Mouse (Mus musculus) intestine, postnatal 0 days (tissue): ENCODE measurements around the gene Cyp2g1. TPM values are rescaled to one million over a fixed set of nuclear protein-coding genes. Genes with fewer than 3 reads are reported as not detected.
A peak's percentile ranks its signal among the peaks of the same experiment; 100 is the strongest.
"Not testable (repeated sequence)": the region's sequence is repeated elsewhere in the genome, so short reads cannot be mapped to it uniquely, and the experiment has no call there.

Source experiments
- ATAC-seq: fragments of 200-750 bp; cut with Nextera tagmentation; 2 replicates; pipeline ENCODE4 v1.8.0; 2017; ENCODE audit warnings: mild to moderate bottlenecking, moderate TSS enrichment, moderate library complexity
- H3K27ac ChIP-seq: fragments of 300-500 bp; sonication (generic); 2 replicates; pipeline ENCODE4 v1.5.1; 2014; ENCODE audit warnings: mild to moderate bottlenecking, low read depth, low read length, moderate library complexity
- H3K27me3 ChIP-seq: fragments of 300-500 bp; sonication (generic); replicated peaks from 2 replicates; pipeline ENCODE4 v1.6.1; 2014; ENCODE audit warnings: low read length, mixed read lengths; ENCODE audit not compliant: control insufficient read depth, insufficient read depth
- H3K36me3 ChIP-seq: fragments of 300-500 bp; sonication (generic); 2 replicates; pipeline ENCODE4 v1.6.1; 2014; ENCODE audit warnings: mild to moderate bottlenecking, moderate library complexity; ENCODE audit not compliant: control insufficient read depth, insufficient read depth
- H3K4me1 ChIP-seq: fragments of 300-500 bp; sonication (generic); replicated peaks from 2 replicates; pipeline ENCODE4 v1.6.1; 2014; ENCODE audit warnings: antibody characterized with exemption, low read length, mixed read lengths; ENCODE audit not compliant: control insufficient read depth, insufficient read depth
- H3K4me2 ChIP-seq: fragments of 300-500 bp; sonication (generic); replicated peaks from 2 replicates; pipeline ENCODE4 v1.6.1; 2014; ENCODE audit warnings: low read depth, mild to moderate bottlenecking, moderate library complexity
- H3K4me3 ChIP-seq: fragments of 300-500 bp; sonication (generic); 2 replicates; pipeline ENCODE4 v1.5.1; 2014; ENCODE audit warnings: low read depth, low read length
- H3K9ac ChIP-seq: fragments of 300-500 bp; sonication (generic); 2 replicates; pipeline ENCODE4 v1.6.1; 2014; ENCODE audit warnings: mild to moderate bottlenecking, low read depth, low read length
- H3K9me3 ChIP-seq: fragments of 300-500 bp; sonication (generic); 2 replicates; pipeline ENCODE4 v1.6.1; 2016; ENCODE audit warnings: mixed run types; ENCODE audit not compliant: control insufficient read depth
- CTCF ChIP-seq: sonication (generic); IDR thresholded peaks from 2 replicates; pipeline ENCODE4 v1.5.1; 2016; ENCODE audit warnings: low read depth, mild to moderate bottlenecking, control low read depth, antibody characterized with exemption, moderate library complexity
- WGBS: fragments of 180-500 bp; shearing (Covaris S2); extraction: QIAGEN DNeasy Blood & Tissue Kit; methylation state at CpG from one replicate; pipeline ENCODE4 v1.1.7; 2014; 5-methylcytosine and 5-hydroxymethylcytosine counted together
- polyA plus RNA-seq: library from polyadenylated mRNA; unstranded; fragments of >200 nt; fragmentation: Nextera tagmentation; extraction: Ambion mirVana; gene quantifications from 2 replicates; pipeline ENCODE4 v1.2.1, GENCODE M21; 2015

Cyp2g1 gene
- polyA plus RNA-seq, 1 experiment from 2014 or later = not detected

DNA sequence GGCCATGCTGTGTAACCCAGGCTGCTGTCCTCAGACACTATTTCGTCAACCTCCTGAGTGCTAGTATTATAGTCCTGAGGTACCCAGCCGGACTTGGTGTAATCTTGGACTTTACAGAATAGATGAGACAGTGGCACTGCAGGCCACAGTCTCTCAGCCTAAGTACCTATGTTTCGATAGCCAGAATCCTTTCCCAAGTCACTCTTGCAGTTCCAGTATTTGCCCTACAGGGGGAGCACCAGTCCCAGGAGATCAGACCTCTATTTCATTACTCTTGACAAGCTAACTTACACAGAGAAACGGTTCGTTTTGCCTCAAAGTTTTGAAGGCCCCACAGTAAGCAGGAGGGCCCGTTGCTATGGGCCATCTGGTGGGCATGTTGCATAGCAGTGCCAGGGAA, 30.2 kb upstream of the Cyp2g1 start:
- no peak overlapping the region for H3K9ac ChIP-seq
- no peak overlapping the region for H3K4me3 ChIP-seq
- no peaks in the 10 kb centered on the region for H3K36me3 ChIP-seq
- WGBS = 22% methylated on average over 6 of the region's 6 CpGs
- H3K9me3 ChIP-seq = no peaks in the 10 kb centered on the region
- H3K27me3 ChIP-seq = no peaks in the 10 kb centered on the region
- TF ChIP-seq CTCF = peak; percentile 80
- H3K4me1 ChIP-seq = no peaks in the 10 kb centered on the region
- no peak overlapping the region for H3K27ac ChIP-seq
- no peak for ATAC-seq
- H3K4me2 ChIP-seq = no peak overlapping the region

GRCm38 (mm10) chr7:26779799-26780416, 28.8 kb upstream of the Cyp2g1 start:
- 89% methylated on average over 5 of the region's 5 CpGs for WGBS
- Histone ChIP-seq H3K9me3 (no peaks in the 10 kb centered on the region), H3K4me2 (no peak overlapping the region), H3K4me1 (no peaks in the 10 kb centered on the region), H3K9ac (no peak overlapping the region), H3K36me3 (no peaks in the 10 kb centered on the region), H3K27ac (no peak overlapping the region), H3K4me3 (no peak overlapping the region), H3K27me3 (no peaks in the 10 kb centered on the region)
- no peak for TF ChIP-seq CTCF
- peak; percentile 79 for ATAC-seq

- ATAC-seq = no peak
- H3K4me2 ChIP-seq = no peak overlapping the region
- no peak overlapping the region for H3K4me3 ChIP-seq
- H3K27me3 ChIP-seq = no peaks in the 10 kb centered on the region
- H3K4me1 ChIP-seq = no peaks in the 10 kb centered on the region
- WGBS = 20% methylated on average over 11 of the region's 11 CpGs
- no peak overlapping the region for H3K27ac ChIP-seq
- no peak overlapping the region for H3K9ac ChIP-seq
- H3K36me3 ChIP-seq = no peaks in the 10 kb centered on the region
- H3K9me3 ChIP-seq = no peaks in the 10 kb centered on the region
- no peak for TF ChIP-seq CTCF
Measured at GRCm38 (mm10) chr7:26780510-26780909, 28.2 kb upstream of the Cyp2g1 start.

- H3K4me2 ChIP-seq = no peak overlapping the region
- no peaks in the 10 kb centered on the region for H3K36me3 ChIP-seq
- no peaks in the 10 kb centered on the region for H3K4me1 ChIP-seq
- H3K27ac ChIP-seq = no peak overlapping the region
- no peaks in the 10 kb centered on the region for H3K27me3 ChIP-seq
- H3K9ac ChIP-seq = no peak overlapping the region
- no peak overlapping the region for H3K4me3 ChIP-seq
- no peaks in the 10 kb centered on the region for H3K9me3 ChIP-seq
- TF ChIP-seq CTCF = no peak
- 22% methylated on average over 8 of the region's 8 CpGs for WGBS
- no peak for ATAC-seq
Measured at GRCm38 (mm10) chr7:26780998-26781766, 27.5 kb upstream of the Cyp2g1 start.

GRCm38 (mm10) chr7:26781767-26782131, 26.9 kb upstream of the Cyp2g1 start:
- WGBS = 11% methylated on average over 8 of the region's 8 CpGs
- Histone ChIP-seq H3K36me3 (no peaks in the 10 kb centered on the region), H3K27me3 (no peaks in the 10 kb centered on the region), H3K4me2 (no peak overlapping the region), H3K9me3 (no peaks in the 10 kb centered on the region), H3K27ac (no peak overlapping the region), H3K9ac (no peak overlapping the region), H3K4me1 (no peaks in the 10 kb centered on the region), H3K4me3 (no peak overlapping the region)
- no peak for TF ChIP-seq CTCF
- no peak for ATAC-seq

- WGBS = 26% methylated on average over 5 of the region's 5 CpGs
Measured at GRCm38 (mm10) chr7:26783163-26783562, 25.5 kb upstream of the Cyp2g1 start.

GRCm38 (mm10) chr7:26786013-26786412, 22.7 kb upstream of the Cyp2g1 start:
- H3K27me3 ChIP-seq, H3K4me3 ChIP-seq, H3K4me2 ChIP-seq, H3K27ac ChIP-seq, H3K36me3 ChIP-seq, H3K4me1 ChIP-seq, ATAC-seq, H3K9me3 ChIP-seq, H3K9ac ChIP-seq: not testable (repeated sequence)
- WGBS = 75% methylated on average over 1 of the region's 1 CpGs

More at GRCm38 (mm10) chr7:26783163-26783562, 25.5 kb upstream of the Cyp2g1 start:
- Histone ChIP-seq H3K4me1 (no peaks in the 10 kb centered on the region), H3K36me3 (no peaks in the 10 kb centered on the region), H3K27me3 (no peaks in the 10 kb centered on the region), H3K9me3 (no peaks in the 10 kb centered on the region), H3K9ac (no peak overlapping the region), H3K27ac (no peak overlapping the region), H3K4me3 (no peak overlapping the region), H3K4me2 (no peak overlapping the region)
- no peak for ATAC-seq
- no peak for TF ChIP-seq CTCF
